Mouse (Mus musculus) testis, postnatal 14 days (tissue): ENCODE results near the gene Suclg2.

Experiments
- DNase-seq: peaks from one replicate; pipeline ENCODE4 v3.0.0; 2021; ENCODE audit warnings: low spot score

Suclg2 gene

DNA sequence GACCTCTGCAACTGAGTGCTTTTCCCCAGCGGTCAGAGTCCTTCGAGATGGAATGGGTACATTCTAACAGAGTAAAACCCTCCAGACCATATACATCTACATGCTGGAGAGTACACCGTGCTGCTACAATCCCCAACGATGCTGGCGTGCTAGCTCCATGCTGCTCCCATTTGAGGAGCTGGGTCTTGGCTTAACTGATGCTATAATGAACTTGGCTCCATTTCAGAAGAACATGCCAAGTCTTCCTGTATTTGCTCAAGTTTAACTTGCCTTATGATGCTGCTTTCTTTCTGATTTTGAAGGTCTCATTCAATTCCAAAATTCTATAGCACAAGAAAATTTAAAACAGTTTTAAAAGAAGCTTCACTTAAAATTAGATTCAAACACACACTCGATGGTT lies 162.3 kb downstream of the Suclg2 start:
- no peak for DNase-seq

DNA sequence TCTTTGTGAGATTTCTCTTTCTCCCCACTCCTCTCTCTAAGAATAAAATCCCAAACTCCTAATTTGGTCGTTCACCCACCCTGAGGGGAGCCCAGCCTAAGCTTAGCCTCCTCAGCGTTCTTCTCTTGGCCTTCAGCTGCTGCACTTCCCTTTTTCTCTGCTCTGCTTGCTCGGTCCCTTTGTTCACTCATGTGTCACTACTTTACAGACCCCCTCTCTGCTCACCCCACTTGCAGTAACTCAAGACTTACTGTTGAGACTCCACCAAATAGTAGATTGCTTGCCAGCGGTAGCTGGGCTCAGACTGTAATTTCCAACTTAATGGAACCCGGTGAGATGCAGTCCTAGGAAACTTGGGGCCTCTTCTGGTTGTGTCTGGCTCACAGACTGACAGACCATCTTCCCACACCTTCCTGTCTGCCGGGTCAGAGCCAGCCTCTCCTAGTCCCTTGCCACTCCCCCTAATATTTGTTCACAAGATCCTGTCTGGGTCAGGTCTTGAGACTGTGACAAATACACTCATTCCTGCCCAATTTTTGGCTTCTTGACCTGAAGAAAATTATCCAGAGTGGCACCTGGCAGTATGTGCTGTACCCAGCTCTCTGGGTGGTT lies 166.2 kb downstream of the Suclg2 start:
- no peak for DNase-seq

DNA sequence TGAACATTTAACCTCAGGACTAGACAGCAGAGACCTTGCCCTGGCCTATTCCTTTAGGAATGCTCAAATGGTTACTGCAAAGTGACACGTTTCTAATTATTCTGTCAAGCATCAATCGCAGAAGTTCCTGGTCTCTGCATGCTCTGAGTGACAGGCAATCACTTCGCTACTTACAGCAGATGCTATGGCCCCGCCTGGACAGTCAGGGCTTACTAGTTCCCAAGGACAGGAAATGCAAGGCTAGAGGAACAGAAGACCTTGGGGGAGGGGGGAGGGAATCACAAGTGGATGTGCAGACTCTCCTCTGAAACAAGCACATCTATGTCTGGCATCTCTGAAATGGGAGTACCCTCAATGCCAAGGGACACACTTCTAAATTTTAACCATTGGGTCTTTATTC lies 167.6 kb downstream of the Suclg2 start:
- no peak for DNase-seq

DNA sequence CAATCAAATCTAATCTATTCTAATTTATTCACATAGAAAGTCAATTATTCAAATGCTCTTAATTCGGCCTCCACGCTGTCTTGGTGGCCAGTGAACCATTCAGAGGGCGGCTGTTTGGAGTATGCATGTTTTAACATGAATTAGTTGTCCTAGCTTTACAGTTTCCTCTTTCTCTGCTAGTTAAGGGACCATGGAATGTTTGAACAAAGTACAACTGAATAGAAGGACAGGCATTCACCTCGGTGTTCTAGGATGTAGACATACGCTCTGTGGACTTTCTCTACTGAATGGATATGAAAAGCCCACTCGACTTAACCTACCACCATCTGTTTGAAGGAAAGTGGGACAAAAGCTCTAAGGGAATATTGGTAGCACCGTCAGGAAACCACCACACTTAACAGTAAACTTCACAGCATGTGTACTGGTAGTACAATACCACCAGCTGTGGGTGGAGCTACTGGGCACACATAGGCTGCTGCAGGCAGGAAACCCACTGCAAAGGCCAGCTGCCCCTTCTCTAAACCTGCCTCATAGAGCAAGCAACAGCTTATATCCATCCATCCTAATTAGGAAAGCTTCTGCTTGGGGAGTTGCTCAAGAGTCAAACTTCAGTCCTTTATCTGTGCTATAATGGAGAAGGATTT lies 172.3 kb downstream of the Suclg2 start:
- no peak for DNase-seq

DNA sequence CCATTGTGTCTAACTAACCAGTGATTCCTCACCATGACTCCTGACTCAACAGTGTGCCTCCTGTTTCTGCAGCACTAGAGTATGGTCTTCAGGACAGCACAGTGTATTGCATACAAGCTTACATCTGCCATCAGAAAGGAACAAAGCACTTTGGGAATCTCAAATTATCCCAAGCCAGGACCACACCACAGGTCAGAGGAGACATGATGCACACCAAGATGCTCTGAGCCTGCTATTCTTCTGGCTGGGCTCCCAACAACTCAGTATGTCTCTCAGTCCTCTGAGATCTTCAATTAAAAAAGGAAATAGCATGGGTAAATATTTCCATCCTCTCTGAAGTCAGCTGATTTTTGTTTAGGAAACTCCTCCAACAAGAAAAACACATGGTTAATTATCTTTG lies 172.9 kb downstream of the Suclg2 start:
- DNase-seq: no peak

DNA sequence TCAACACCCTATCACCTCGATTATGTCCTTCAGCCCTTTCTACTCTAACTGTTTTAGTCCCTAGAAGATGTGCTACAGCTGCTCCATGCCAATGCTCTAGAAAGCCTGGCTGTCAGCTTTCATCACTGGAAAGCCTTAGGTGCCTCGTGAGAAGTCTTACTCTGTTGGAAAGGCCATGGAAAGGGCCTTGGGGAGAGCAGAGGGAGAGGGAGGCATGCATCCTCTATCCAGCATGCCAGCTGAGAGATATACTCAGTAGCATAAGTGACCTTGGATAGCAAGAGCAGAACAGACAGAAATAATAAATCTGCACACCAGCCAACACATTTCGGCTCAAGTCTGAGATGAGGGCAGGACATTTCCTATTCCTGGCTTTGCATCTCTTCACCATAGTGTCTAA lies 173.3 kb downstream of the Suclg2 start:
- peak; percentile 11 for DNase-seq

DNA sequence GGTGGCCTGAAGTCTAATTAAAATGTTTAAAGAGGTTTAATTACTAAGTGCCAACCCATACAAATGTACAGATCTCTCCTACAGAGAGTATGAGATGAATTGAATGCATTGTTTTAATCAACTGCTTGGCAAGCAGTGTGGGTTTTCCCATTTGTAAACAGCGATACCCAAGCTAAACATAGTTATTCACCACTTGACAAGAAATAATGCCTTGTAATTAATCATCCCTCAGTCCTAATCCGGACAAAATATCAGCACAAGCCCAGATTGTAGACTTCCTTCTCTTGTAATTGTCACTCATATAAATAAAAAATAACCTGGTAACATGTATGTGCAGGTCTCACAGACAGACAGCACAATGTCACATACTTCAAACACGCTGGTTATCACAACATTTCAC lies 183.4 kb downstream of the Suclg2 start:
- DNase-seq: no peak

DNA sequence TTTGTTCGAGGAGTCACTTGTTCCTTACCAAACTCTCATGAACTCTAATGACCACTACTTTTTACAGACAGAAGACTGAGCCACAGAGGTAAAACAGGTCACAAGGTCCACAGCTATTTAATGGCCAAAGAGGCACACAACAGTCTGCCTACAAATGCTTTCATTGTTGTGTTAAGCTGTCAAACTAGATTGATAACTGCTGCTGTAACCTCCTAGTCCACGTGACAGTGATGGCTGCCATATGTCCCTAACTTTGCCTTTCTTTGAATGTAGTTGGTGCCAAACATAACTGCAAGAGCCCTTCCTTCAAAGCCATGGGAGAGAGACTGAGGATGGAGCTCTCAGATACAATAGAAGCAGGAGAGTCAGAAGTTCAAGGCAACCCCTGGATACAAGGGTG lies 198.8 kb downstream of the Suclg2 start:
- no peak for DNase-seq

DNA sequence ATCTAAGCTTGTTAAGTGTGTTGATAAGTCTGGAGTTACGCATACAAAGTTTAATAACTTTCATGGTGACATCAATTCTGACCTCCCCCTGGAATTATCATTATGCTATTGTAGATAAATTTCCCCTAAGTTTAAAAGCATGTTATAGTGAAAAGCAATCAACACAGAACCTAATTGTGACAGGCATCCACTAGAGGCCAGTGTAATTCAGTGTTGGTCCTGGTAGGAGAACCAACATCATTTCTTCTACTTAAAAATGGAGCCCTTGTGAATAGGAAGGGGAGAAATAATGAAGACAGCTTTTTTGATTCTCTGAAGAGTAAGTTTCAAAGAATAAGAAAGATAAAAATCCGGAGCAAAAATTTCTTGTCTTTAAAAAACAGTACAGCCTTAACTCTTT lies 200.2 kb downstream of the Suclg2 start:
- no peak for DNase-seq

DNA sequence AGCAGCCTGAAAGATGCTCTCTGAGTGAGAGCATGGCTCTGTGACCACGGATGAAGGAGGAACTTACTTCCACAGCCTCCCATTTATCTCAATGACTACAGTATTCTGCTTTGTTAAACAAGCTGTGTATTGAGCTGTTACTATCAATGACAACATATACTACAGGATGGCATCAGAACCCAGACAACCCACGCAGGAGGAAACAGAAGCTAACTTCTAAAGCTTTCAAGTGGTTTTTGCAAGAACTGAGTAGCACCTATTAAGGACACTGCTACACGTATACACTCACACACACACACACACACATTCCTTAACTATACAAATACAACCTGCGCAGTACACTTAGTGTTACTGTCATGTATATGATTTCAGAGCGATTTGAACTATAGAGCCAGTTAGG lies 202.9 kb downstream of the Suclg2 start:
- DNase-seq: no peak

DNA sequence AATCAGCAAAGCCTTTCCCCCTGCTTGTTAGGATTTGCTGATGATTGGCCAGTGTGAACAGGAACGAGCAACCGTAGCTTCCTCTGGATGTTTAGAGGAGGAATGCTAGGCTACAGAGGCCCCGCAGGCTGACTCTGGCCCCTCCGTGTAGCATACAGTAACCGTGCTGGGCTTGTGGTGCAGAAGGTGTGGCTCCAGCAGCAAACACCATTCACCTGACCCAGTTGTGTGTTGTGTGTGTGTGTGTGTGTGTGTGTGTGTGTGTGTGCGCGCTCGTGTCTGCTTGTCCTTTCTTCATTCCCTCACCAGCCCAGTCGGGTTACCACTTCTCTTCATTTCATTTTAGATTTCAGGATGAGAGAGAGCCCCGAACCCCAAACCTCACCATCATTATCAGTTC lies 203.9 kb downstream of the Suclg2 start:
- DNase-seq: no peak

DNA sequence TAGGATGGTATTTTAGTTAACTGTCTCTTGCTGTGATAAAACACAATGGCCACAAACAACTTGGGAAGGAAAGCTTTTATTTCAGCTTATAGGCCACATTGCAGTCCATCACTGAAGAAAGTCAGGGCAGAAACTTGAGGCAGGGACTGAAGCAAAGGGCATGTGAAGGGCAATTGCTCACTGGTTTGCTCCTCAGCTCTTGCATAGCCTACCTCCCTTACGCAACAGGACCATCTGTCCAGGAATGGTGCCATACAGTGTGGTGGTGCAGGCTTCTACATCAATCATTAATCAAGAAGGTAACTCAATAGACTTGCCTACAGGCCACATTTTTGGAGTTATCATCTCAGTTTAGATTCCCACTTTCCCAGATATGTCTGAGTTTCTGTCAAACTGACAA lies 206.9 kb downstream of the Suclg2 start:
- no peak for DNase-seq

DNA sequence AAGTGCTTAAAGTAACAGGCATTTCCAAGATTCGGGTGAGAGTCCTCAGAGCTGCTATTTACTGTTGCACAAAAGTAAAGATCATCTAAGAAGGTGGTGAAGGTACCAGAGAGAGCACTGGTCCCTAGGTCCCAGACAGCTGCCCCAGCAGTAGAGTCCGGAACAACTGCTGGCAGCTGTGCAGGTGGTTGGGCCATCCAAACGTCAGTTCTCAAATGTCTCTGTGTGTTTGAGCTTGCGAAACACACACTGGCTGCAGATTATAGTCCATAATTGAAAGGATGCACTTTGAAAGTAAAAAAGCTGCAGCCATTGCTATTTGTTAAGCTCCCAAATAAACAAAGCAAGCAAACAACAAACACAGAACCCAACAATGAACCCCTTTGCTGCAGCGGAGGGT lies 217.8 kb downstream of the Suclg2 start:
- DNase-seq: no peak

DNA sequence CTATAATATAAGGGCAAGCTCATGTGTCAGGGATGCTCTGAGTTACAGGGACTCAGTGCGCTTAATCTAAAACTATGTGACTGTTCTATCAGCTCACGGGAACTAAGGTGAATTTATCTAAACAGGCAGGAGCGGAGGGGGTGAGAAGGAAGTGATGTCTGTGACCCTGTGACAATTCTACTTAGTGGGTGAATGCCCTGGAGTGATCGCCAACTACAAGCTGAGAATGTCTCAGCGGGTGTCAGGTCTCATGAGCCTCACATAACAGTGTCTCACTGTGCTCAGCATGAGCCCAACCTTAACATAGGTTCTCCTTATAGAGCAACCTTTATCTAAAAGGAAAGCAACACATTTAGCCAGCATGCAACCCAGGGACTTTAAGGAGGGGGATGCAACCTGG lies 219.0 kb downstream of the Suclg2 start:
- no peak for DNase-seq

DNA sequence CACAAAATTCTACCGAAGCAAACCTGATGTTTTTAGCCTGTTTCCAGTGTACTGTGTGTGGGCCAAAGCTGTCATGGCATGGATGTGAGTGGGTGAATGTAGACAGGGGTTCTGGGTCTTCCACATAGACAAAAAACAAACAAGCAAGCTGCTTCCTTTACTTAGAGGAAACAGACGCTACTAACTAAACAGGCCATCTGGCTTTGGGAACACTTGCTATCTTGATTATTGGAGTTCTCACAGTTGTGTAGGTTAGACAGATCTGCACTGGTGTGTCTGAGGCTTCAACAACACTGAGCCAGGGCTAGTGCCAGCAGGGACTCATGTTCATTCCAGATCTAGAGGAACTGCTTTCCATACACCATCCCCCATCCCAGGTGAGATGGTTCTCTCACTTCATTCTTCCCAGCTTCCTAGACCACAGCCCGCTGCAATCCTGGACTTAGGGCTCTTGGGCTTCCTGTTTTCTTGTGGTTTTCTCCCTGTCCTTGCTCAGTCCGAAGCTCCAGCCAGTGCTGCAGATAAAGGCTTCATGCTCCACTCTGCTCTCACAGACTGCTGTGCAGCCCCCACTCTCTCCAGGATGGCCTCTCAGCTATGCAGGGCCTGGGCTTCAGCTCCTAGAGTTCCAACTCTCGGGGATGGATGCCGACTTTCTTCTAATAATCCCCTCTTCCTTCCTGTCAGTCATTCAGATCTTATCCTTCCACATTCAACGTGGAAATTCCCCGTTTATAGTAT lies 226.2 kb downstream of the Suclg2 start:
- DNase-seq: no peak

DNA sequence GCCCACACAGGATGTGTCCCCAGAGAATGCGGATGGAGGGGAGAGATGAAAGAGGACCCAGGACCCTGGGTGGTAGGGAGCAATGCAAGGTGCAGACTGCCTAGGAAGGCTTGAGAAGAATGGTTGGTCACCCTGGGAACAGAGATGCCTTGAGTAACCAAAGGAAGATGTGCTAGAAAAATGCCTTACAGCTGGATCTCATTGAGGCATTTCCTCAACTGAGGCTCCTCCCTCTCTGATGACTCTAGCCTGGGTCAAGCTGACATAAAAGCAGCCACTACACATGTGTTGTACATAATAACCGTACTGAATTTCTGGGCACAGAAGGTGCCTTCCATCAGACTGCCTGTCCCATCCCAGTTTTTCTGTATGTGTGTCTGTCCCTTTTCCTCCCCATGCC lies 227.6 kb downstream of the Suclg2 start:
- no peak for DNase-seq

DNA sequence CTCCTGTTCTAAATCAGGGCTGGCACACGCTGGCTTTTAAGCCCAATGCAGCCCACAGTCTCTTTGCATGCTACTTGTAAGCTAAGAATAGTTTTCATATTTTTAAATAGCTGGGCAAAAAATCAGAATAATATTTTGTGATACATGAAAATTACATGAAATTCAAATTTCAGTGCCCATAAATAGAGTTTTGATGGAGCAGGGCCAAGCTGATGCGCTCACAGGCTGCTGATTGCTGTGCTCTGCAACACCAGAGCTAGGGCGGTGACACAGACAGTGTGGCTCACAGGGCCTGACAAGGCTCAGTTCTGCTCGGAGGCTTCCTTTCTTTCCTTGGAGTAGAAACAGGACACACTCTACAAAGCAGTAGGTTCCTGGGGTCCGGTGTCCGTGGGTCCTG lies 232.8 kb downstream of the Suclg2 start:
- no peak for DNase-seq

DNA sequence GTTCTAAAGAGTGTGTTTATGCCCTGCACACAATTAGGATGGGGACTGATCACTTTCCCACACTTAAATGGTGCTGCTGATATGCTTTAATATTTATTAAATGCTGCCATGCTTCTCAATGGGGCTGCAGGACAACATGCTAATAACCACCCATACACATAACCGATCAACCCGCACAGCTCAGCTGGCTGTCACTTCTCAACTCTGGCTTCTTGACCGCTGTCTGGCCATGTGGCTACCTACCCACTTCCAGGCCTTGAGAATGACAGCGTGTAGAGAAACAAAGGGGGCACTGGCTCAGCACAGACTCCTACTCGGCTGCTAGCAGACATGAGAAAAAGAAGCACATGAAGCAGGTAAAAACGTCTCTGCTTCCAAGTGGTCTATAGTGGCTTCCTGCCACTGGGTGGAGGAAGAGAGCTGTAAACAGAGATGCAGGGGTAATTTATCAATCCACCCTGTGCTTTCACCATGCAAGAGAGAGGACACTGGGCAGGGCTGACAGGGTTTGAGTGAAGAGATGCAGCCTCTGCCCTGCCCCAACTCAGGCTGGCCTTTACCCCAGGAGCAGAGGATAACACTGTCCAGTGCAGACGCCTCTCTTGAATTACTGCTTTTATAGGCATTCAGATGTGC lies 234.3 kb downstream of the Suclg2 start:
- no peak for DNase-seq

DNA sequence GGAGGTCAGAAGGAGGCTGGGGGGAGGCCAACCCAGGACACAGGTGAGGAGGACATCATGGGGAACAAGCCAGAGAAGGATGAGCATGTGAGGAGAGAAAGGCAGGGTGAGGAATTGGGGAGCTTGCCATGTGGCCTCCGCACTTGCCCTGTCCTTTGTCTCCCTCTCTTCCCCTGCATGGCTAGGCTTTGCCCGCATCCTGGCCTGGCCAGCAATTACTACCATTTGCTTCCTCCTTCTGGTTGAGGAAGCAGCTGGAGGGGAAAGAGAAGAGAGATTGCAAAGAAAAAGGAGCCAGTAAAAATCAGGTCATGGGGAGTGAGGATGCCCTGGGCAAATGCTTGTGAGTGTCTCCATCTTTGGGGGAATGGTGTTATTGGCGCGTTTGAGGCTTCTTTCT lies 234.9 kb downstream of the Suclg2 start:
- DNase-seq: no peak

DNA sequence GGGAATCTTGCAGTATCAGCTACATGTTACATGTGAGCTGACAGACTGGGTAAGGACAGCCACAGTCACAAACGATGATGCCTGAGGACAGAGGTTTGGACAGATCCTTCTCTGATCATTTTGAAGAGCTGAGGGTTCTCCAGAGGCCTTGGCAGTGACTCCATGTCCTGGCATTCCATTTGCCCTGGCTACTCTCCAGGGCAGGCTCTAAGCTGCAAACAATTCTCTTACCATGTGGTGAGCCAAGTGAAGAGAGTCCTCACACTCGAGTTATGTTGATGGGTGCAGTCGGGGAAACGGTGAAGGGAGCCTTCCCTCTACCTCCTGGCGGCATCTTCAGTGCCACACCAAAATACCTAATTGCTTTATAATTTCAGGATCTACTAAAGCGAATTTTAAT lies 235.5 kb downstream of the Suclg2 start:
- DNase-seq: peak; percentile 14

DNA sequence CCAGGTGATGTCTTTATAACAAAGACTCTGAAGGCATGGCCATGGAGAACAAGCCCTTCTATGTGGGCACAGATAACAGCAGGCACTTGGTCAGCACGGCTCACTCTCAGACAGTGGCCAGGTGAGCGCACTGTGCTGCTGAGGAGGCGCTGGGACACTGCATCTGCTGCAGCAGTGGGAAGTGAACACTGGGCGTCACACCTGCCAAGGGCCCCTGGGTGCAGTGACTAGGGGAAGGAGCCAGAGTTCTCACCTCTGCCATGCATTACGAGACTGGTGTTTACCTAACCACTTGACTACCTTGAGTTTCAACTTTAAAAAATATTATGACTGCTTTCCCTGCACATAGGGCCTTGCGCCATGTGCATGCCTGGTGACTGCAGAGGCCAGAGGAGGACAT lies 238.8 kb downstream of the Suclg2 start:
- no peak for DNase-seq

DNA sequence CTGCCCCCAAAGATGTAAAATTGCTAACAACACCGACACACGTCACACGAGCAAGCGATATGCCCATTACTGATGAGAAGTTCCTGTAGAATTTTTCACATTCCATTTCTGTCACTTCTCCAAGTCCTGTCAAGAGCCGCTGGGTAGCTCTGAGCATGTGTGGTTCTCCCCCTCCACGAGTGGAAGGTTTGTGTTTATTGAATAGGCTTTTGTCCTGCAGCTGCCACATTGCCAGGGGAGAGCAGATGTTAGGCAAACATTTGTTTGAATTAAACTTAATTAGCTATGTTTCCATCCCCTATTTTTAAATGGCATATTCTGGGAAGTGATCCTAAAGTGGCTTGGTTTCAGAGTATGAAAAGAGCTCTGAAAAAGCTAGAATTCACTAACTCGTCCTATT lies 249.1 kb downstream of the Suclg2 start:
- no peak for DNase-seq

DNA sequence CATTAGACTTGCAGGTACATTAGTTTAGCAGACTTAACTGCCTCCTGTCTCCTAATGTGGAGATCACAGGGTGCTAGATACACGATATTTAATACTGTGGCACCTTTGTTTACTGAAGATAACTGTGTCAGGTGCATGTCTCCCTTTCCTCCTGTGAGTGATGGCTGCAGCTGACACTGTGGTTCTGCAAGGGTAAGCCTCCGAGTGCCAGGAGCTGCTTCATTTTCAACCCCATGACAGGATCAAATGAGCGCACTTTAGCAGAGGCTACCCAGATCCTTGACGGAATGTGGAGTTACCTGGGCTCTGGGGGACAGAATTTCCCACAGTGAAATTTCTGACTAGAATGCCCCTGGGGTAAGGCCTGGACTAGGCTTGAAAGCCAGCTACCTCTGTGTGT lies 253.3 kb downstream of the Suclg2 start:
- no peak for DNase-seq
